Comparison of ENCODE assay signal across 8 mouse cellular contexts in the genomic region with DNA sequence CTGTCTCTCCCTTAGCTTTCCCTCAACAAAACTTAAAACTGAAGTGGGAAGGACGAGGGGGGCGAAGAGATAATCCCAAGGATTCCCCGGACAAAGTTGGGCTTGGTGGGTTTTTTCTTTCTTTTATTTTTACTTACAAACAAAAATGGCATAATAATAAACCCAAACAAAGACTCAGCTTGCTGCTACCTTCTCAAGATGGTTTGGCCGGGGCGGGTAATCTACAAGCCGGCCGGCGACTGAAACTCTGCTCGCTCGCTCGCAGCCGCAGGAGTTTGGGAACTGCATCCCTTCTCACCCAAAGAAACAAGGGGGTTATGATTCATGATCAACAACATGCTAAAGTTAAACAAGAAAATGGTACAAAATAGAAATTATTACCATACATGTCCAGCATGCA. TPM values are rescaled to one million over a fixed set of nuclear protein-coding genes. Genes with fewer than 3 reads are reported as not detected.
A peak's percentile ranks its signal among the peaks of the same experiment; 100 is the strongest.
DNase-seq lines count a peak whose midpoint lies in the region; ATAC-seq and TF ChIP-seq lines count a peak whose summit lies in the region.

No protein-coding gene starts in this region.

- H3K79me2 ChIP-seq in liver, adult 2 months (ENCODE audit: control insufficient read depth, insufficient read depth, low read length) = peaks cover 9% of the 10 kb centered on the region

- TF ChIP-seq POLR2A in liver, adult 2 months (IDR thresholded peaks at IDR 0.05; ENCODE audit: extremely low read depth, insufficient read depth, low read length) = no peak

- H3K27ac ChIP-seq in liver, adult 2 months (replicated peaks; ENCODE audit: insufficient read depth, low read depth, low read length) = peak overlapping the region; percentile 22; the same call in 1 of the 2 replicates
- H3K27ac ChIP-seq in embryonic facial prominence, embryonic 15.5 days (replicated peaks) = no peak overlapping the region
- no peak overlapping the region for H3K27ac ChIP-seq in intestine, embryonic 14.5 days (ENCODE audit: low read depth)
- no peak overlapping the region for H3K27ac ChIP-seq in midbrain, postnatal 0 days (ENCODE audit: low read depth, low read length)

- peaks cover 15% of the 10 kb centered on the region; the same call in 1 of the 2 replicates for H3K36me3 ChIP-seq in liver, adult 2 months (ENCODE audit: control insufficient read depth, insufficient read depth, low read length)
- no peaks in the 10 kb centered on the region; the same call in 1 of the 2 replicates for H3K36me3 ChIP-seq in embryonic facial prominence, embryonic 15.5 days
- no peaks in the 10 kb centered on the region for H3K36me3 ChIP-seq in intestine, embryonic 14.5 days (ENCODE audit: control insufficient read depth, insufficient read depth, low read length)
- no peaks in the 10 kb centered on the region for H3K36me3 ChIP-seq in midbrain, postnatal 0 days (ENCODE audit: insufficient read depth, low read length)

- no peak for ATAC-seq in embryonic facial prominence, embryonic 15.5 days (ENCODE audit: insufficient number of reproducible peaks, low FRiP score, low TSS enrichment, low read depth)
- ATAC-seq in intestine, embryonic 14.5 days (replicated peaks; ENCODE audit: low FRiP score, low TSS enrichment, low read depth) = no peak
- ATAC-seq in midbrain, postnatal 0 days (ENCODE audit: low FRiP score) = no peak
- ATAC-seq in megakaryocyte progenitor cell, adult 5-6 weeks (replicated peaks; ENCODE audit: poor library complexity) = no peak
- no peak for ATAC-seq in CD4-positive, CD25-positive, alpha-beta regulatory T cell, adult 4 months

- peak overlapping the region; percentile 71 for H3K9ac ChIP-seq in liver, adult 2 months (ENCODE audit: low read depth, low read length)
- H3K9ac ChIP-seq in embryonic facial prominence, embryonic 15.5 days = peak overlapping the region; percentile 34; the same call in 1 of the 2 replicates
- no peak overlapping the region for H3K9ac ChIP-seq in intestine, embryonic 14.5 days (ENCODE audit: low read length)
- H3K9ac ChIP-seq in midbrain, postnatal 0 days (replicated peaks; ENCODE audit: low read length, poor library complexity, severe bottlenecking) = no peak overlapping the region

- peak overlapping the region; percentile 89 for H3K4me3 ChIP-seq in liver, adult 2 months (ENCODE audit: insufficient read depth, low read depth, low read length)
- peak overlapping the region; percentile 54 for H3K4me3 ChIP-seq in embryonic facial prominence, embryonic 15.5 days (replicated peaks)
- H3K4me3 ChIP-seq in intestine, embryonic 14.5 days (ENCODE audit: low read depth, low read length) = peak overlapping the region; percentile 50
- peak overlapping the region; percentile 52 for H3K4me3 ChIP-seq in midbrain, postnatal 0 days (ENCODE audit: low read depth, low read length)

- no peaks in the 10 kb centered on the region for H3K9me3 ChIP-seq in embryonic facial prominence, embryonic 15.5 days (replicated peaks)
- no peaks in the 10 kb centered on the region for H3K9me3 ChIP-seq in intestine, embryonic 14.5 days (ENCODE audit: control insufficient read depth, low read length)
- no peaks in the 10 kb centered on the region for H3K9me3 ChIP-seq in midbrain, postnatal 0 days (ENCODE audit: low read length)

- no peak for TF ChIP-seq CTCF in liver, adult 2 months (IDR thresholded peaks at IDR 0.05; ENCODE audit: low read depth, low read length)
- no peak for TF ChIP-seq CTCF in midbrain, postnatal 0 days (IDR thresholded peaks at IDR 0.05)

- WGBS in liver, adult 2 months = 25% methylated on average over 12 of the region's 12 CpGs
- 6% methylated on average over 12 of the region's 12 CpGs for WGBS in embryonic facial prominence, embryonic 15.5 days
- 2% methylated on average over 12 of the region's 12 CpGs for WGBS in intestine, embryonic 14.5 days
- 7% methylated on average over 12 of the region's 12 CpGs for WGBS in midbrain, postnatal 0 days

- DNase-seq in liver, adult 2 months (ENCODE audit: extremely low read depth, low read depth, low spot score) = no peak
- no peak for DNase-seq in liver
- no peak for DNase-seq in intestine, embryonic 14.5 days (ENCODE audit: low spot score)
- no peak for DNase-seq in midbrain, postnatal 0 days (ENCODE audit: low spot score)
- DNase-seq in cerebellum, adult 18-20 months = no peak

- no peaks in the 10 kb centered on the region; the same call in 1 of the 2 replicates for H3K4me1 ChIP-seq in liver, adult 2 months (ENCODE audit: control insufficient read depth, insufficient read depth, low read length)
- peaks cover 37% of the 10 kb centered on the region for H3K4me1 ChIP-seq in embryonic facial prominence, embryonic 15.5 days
- peaks cover 15% of the 10 kb centered on the region for H3K4me1 ChIP-seq in intestine, embryonic 14.5 days (replicated peaks; ENCODE audit: control insufficient read depth, insufficient read depth, low read length)
- peaks cover 7% of the 10 kb centered on the region; the same call in 1 of the 2 replicates for H3K4me1 ChIP-seq in midbrain, postnatal 0 days (ENCODE audit: insufficient read depth, low read length)

- H3K27me3 ChIP-seq in liver, adult 2 months (ENCODE audit: control insufficient read depth, insufficient read depth, low read length) = peaks cover 3% of the 10 kb centered on the region; the same call in 1 of the 2 replicates
- H3K27me3 ChIP-seq in embryonic facial prominence, embryonic 15.5 days = peaks cover 56% of the 10 kb centered on the region
- peaks cover 84% of the 10 kb centered on the region for H3K27me3 ChIP-seq in intestine, embryonic 14.5 days (replicated peaks; ENCODE audit: control insufficient read depth, insufficient read depth, low read length)
- H3K27me3 ChIP-seq in midbrain, postnatal 0 days (ENCODE audit: insufficient read depth, low read length) = peaks cover 63% of the 10 kb centered on the region

- peak overlapping the region; percentile 94 for H3K4me2 ChIP-seq in embryonic facial prominence, embryonic 15.5 days (replicated peaks)
- H3K4me2 ChIP-seq in intestine, embryonic 14.5 days (ENCODE audit: low read length) = peak overlapping the region; percentile 98
- H3K4me2 ChIP-seq in midbrain, postnatal 0 days (ENCODE audit: low read depth, low read length, poor library complexity, severe bottlenecking) = peak overlapping the region; percentile 33

RNA-seq across cellular contexts. Expression of gene Mafb, which starts 2.2 kb away (rescaled TPM):
- 17.0 and 22.3 TPM in 2 replicates for total RNA-seq in liver, adult 2 months (2014; rRNA removed)
- 6.3 and 10.3 TPM in 2 replicates for polyA plus RNA-seq in liver, adult 2 months (2012; rRNA removed)
- 40.0 and 42.5 TPM in 2 replicates for polyA plus RNA-seq in embryonic facial prominence, embryonic 15.5 days (2015; fragmentation: Nextera tagmentation; extraction: Ambion mirVana)
- 2.2 and 3.5 TPM in 2 replicates for polyA plus RNA-seq in intestine, embryonic 14.5 days (2014; fragmentation: Nextera tagmentation; extraction: Ambion mirVana)
- total RNA-seq in midbrain, postnatal 0 days (2014; rRNA removed) = 6.8 and 9.0 TPM in 2 replicates
- polyA plus RNA-seq in midbrain, postnatal 0 days (2015; fragmentation: Nextera tagmentation; extraction: Ambion mirVana) = 5.7 and 5.8 TPM in 2 replicates
- 0.39 and 0.83 TPM in 2 replicates for total RNA-seq in megakaryocyte progenitor cell, adult 5-6 weeks (2015)
- total RNA-seq in megakaryocyte progenitor cell, adult 5-6 weeks (2017) = 0.08 and 0.14 TPM in 2 replicates
- under 1 TPM in 1 of 2 experiments, not detected in 1; 0.18 TPM for polyA plus RNA-seq in CD4-positive, CD25-positive, alpha-beta regulatory T cell, adult 4 months (2017; shearing (Covaris generic))

RNA-seq across cellular contexts. Expression of gene Gm826, which starts 30.7 kb away (rescaled TPM):
- 4.0 and 4.1 TPM in 2 replicates for total RNA-seq in liver, adult 2 months (2014; rRNA removed)
- polyA plus RNA-seq in liver, adult 2 months (2012; rRNA removed) = 1.4 and 2.9 TPM in 2 replicates
- 0.91 and 0.96 TPM in 2 replicates for polyA plus RNA-seq in embryonic facial prominence, embryonic 15.5 days (2015; fragmentation: Nextera tagmentation; extraction: Ambion mirVana)
- 2.3 and 3.0 TPM in 2 replicates for polyA plus RNA-seq in intestine, embryonic 14.5 days (2014; fragmentation: Nextera tagmentation; extraction: Ambion mirVana)
- total RNA-seq in midbrain, postnatal 0 days (2014; rRNA removed) = not detected in 2 replicates
- 0.22 TPM in 1 of 2 replicates, not detected in the other for polyA plus RNA-seq in midbrain, postnatal 0 days (2015; fragmentation: Nextera tagmentation; extraction: Ambion mirVana)
- not detected in 2 replicates for total RNA-seq in megakaryocyte progenitor cell, adult 5-6 weeks (2015)
- not detected in 2 replicates for total RNA-seq in megakaryocyte progenitor cell, adult 5-6 weeks (2017)
- not detected for polyA plus RNA-seq in CD4-positive, CD25-positive, alpha-beta regulatory T cell, adult 4 months (2017; shearing (Covaris generic))

Comparison
In these comparisons a context has a peak if more than half of its experiments do, and no peak if none do; other contexts are left out.
1. H3K9ac ChIP-seq: peak in liver, adult 2 months (single experiment) and embryonic facial prominence, embryonic 15.5 days (single experiment); none in intestine, embryonic 14.5 days (single experiment) and midbrain, postnatal 0 days (single experiment).
2. H3K4me2 ChIP-seq: peak in every context shown above with its lines; median percentile 98 in intestine, embryonic 14.5 days; 94 in embryonic facial prominence, embryonic 15.5 days; 33 in midbrain, postnatal 0 days.
3. Peak in every context shown above with its lines, with median percentiles within 50 percentile points of each other: H3K4me3 ChIP-seq.